In genomic region chr7:118637466-118637865, GRCm38 (mm10) we compare ENCODE assay signal across 28 mouse cellular contexts. TPM values are rescaled to one million over a fixed set of nuclear protein-coding genes. Genes with fewer than 3 reads are reported as not detected.
DNase-seq lines count a peak whose midpoint lies in the region; ATAC-seq lines count a peak whose summit lies in the region.
"Had no signal": no experiment of that assay in that cellular context is flagged by ENCODE, and none has a peak within 500 bp of the region (broad histone marks: within the 10 kb centered on the region; RNA-seq: fewer than 3 reads in every experiment).

No protein-coding gene starts in this region.

- no peaks in the 10 kb centered on the region for H3K4me1 ChIP-seq in heart, embryonic 10.5 days
- H3K4me1 ChIP-seq in midbrain, embryonic 11.5 days (ENCODE audit: control insufficient read depth, insufficient read depth, low read length) = no peaks in the 10 kb centered on the region
- H3K4me1 ChIP-seq: hindbrain, embryonic 15.5 days; limb, embryonic 12.5 days had no signal

- no peak overlapping the region for H3K4me2 ChIP-seq in midbrain, embryonic 11.5 days
- H3K4me2 ChIP-seq: hindbrain, embryonic 15.5 days; limb, embryonic 12.5 days had no signal

- WGBS in heart, embryonic 10.5 days = 49% methylated on average over 4 of the region's 4 CpGs
- WGBS in midbrain, embryonic 11.5 days = 63% methylated on average over 4 of the region's 4 CpGs

- no peak overlapping the region for H3K4me3 ChIP-seq in heart, embryonic 10.5 days
- no peak overlapping the region for H3K4me3 ChIP-seq in midbrain, embryonic 11.5 days (ENCODE audit: low read depth, low read length)
- H3K4me3 ChIP-seq: erythroblast, embryonic 14.5 days; hindbrain, embryonic 10.5 days; hindbrain, embryonic 15.5 days; limb, embryonic 12.5 days; midbrain, embryonic 10.5 days had no signal

- peak; percentile 1 for DNase-seq in CD4-positive, CD25-positive, alpha-beta regulatory T cell, adult 2 months (ENCODE audit: low read depth, low spot score)
- DNase-seq in 416B (ENCODE audit: low read depth) (peak; percentile 56), ZHBTc4 (ENCODE audit: low read depth, low spot score) (peak; percentile 25)
- DNase-seq in splenic B cell, adult 2 months (ENCODE audit: low read depth, low spot score) = peak; percentile 21
- DNase-seq in heart, embryonic 10.5 days (ENCODE audit: low spot score) = no peak
- no peak for DNase-seq in frontal cortex, postnatal 10 days (ENCODE audit: low spot score in 2 of 2)
- no peak for DNase-seq in midbrain, embryonic 11.5 days (ENCODE audit: low spot score, missing footprints)
- DNase-seq: adrenal gland, postnatal 25 days; cerebellum, adult 11-12 months; cerebellum, postnatal 10 days; forebrain, postnatal 0 days; gastrocnemius, postnatal 14 days; heart, postnatal 14 days; kidney, adult 11 months; kidney, postnatal 25 days; right cerebral cortex, adult 18-20 months; right cerebral cortex, postnatal 4 days had no signal

- ATAC-seq in CD4-positive, CD25-positive, alpha-beta regulatory T cell, adult 4 months = no peak
- ATAC-seq in midbrain, embryonic 11.5 days (ENCODE audit: low FRiP score) = no peak
- ATAC-seq: forebrain, postnatal 0 days; inflammation-experienced regulatory T-cells, adult 6 months; midbrain, embryonic 16.5 days had no signal

- no peaks in the 10 kb centered on the region for H3K9me3 ChIP-seq in heart, embryonic 10.5 days
- no peaks in the 10 kb centered on the region for H3K9me3 ChIP-seq in midbrain, embryonic 11.5 days (ENCODE audit: control insufficient read depth, low read length)
- H3K9me3 ChIP-seq: hindbrain, embryonic 10.5 days; hindbrain, embryonic 15.5 days; limb, embryonic 12.5 days; midbrain, embryonic 10.5 days had no signal

- no peaks in the 10 kb centered on the region for H3K27me3 ChIP-seq in splenic B cell, adult 2 months (ENCODE audit: control insufficient read depth, insufficient read depth, low read length, poor library complexity, severe bottlenecking)
- H3K27me3 ChIP-seq in heart, embryonic 10.5 days (ENCODE audit: insufficient read depth, poor library complexity, severe bottlenecking) = no peaks in the 10 kb centered on the region
- H3K27me3 ChIP-seq in midbrain, embryonic 11.5 days (ENCODE audit: control insufficient read depth, insufficient read depth, low read length) = no peaks in the 10 kb centered on the region
- H3K27me3 ChIP-seq: hindbrain, embryonic 15.5 days; limb, embryonic 12.5 days had no signal

- H3K9ac ChIP-seq in midbrain, embryonic 11.5 days (ENCODE audit: low read length) = no peak overlapping the region
- H3K9ac ChIP-seq: forebrain, postnatal 0 days; hindbrain, embryonic 15.5 days; limb, embryonic 12.5 days had no signal

- H3K27ac ChIP-seq in heart, embryonic 10.5 days = no peak overlapping the region
- no peak overlapping the region for H3K27ac ChIP-seq in midbrain, embryonic 11.5 days (ENCODE audit: low read depth, low read length)
- H3K27ac ChIP-seq: hindbrain, embryonic 10.5 days; hindbrain, embryonic 15.5 days; limb, embryonic 12.5 days; macrophage; midbrain, embryonic 10.5 days had no signal

- no peaks in the 10 kb centered on the region for H3K36me3 ChIP-seq in splenic B cell, adult 2 months (ENCODE audit: control insufficient read depth, insufficient read depth, low read length, poor library complexity, severe bottlenecking)
- H3K36me3 ChIP-seq in heart, embryonic 10.5 days = no peaks in the 10 kb centered on the region
- H3K36me3 ChIP-seq in midbrain, embryonic 11.5 days (ENCODE audit: control insufficient read depth, insufficient read depth, low read length) = no peaks in the 10 kb centered on the region
- H3K36me3 ChIP-seq: hindbrain, embryonic 10.5 days; hindbrain, embryonic 15.5 days; limb, embryonic 12.5 days; midbrain, embryonic 10.5 days had no signal

RNA-seq across cellular contexts. Expression of gene Tmc5, which starts 40.4 kb away (rescaled TPM):
- polyA plus RNA-seq in CD4-positive, CD25-positive, alpha-beta regulatory T cell, adult 4 months (2017; shearing (Covaris generic)) = not detected
- 0.05 TPM in 1 of 2 replicates, not detected in the other for polyA plus RNA-seq in heart, embryonic 10.5 days (2016; fragmentation: Nextera tagmentation; extraction: Ambion mirVana)
- polyA plus RNA-seq in midbrain, embryonic 11.5 days (2014; fragmentation: Nextera tagmentation; extraction: Ambion mirVana) = 0.14 and 0.19 TPM in 2 replicates
- polyA plus RNA-seq: erythroblast, embryonic 14.5 days; inflammation-experienced regulatory T-cells, adult 6 months; kidney, embryonic 14.5 days; limb, embryonic 12.5 days; macrophage; spleen, adult 2 months had no signal

RNA-seq across cellular contexts. Expression of gene Tmc7, which starts 52.9 kb away (rescaled TPM):
- polyA plus RNA-seq in CD4-positive, CD25-positive, alpha-beta regulatory T cell, adult 4 months (2017; shearing (Covaris generic)) = not detected
- polyA plus RNA-seq in heart, embryonic 10.5 days (2016; fragmentation: Nextera tagmentation; extraction: Ambion mirVana) = 2.1 and 2.8 TPM in 2 replicates
- 9.8 and 10.3 TPM in 2 replicates for polyA plus RNA-seq in midbrain, embryonic 11.5 days (2014; fragmentation: Nextera tagmentation; extraction: Ambion mirVana)
- polyA plus RNA-seq: erythroblast, embryonic 14.5 days; inflammation-experienced regulatory T-cells, adult 6 months; macrophage had no signal

Comparison
In these comparisons a context has a peak if more than half of its experiments do, and no peak if none do; other contexts are left out.
1. DNase-seq: peak in CD4-positive, CD25-positive, alpha-beta regulatory T cell, adult 2 months (single experiment), 416B (single experiment), ZHBTc4 (single experiment) and splenic B cell, adult 2 months (single experiment); none in heart, embryonic 10.5 days (single experiment), frontal cortex, postnatal 10 days (0 of 2) and midbrain, embryonic 11.5 days (single experiment).